Mouse (Mus musculus): ENCODE measurements around the gene Adamtsl1.

GRCm38 (mm10) chr4:86203288-86203687 lies 689.3 kb downstream of the Adamtsl1 start:
- TF ChIP-seq EP300 (IDR thresholded peaks at IDR 0.05; ENCODE audit: low read depth) (no peak), CTCF (IDR thresholded peaks at IDR 0.05; ENCODE audit: low read depth) (no peak)
